Mouse (Mus musculus) intestine, postnatal 0 days (tissue): ENCODE measurements around the gene Grid2ip. TPM values are rescaled to one million over a fixed set of nuclear protein-coding genes. Genes with fewer than 3 reads are reported as not detected.

Experiments used
- ATAC-seq: fragments of 200-750 bp; cut with Nextera tagmentation; 2 replicates; pipeline ENCODE4 v1.8.0; 2017; ENCODE audit warnings: mild to moderate bottlenecking, moderate TSS enrichment, moderate library complexity
- H3K27ac ChIP-seq: fragments of 300-500 bp; sonication (generic); 2 replicates; pipeline ENCODE4 v1.5.1; 2014; ENCODE audit warnings: mild to moderate bottlenecking, low read depth, low read length, moderate library complexity
- H3K27me3 ChIP-seq: fragments of 300-500 bp; sonication (generic); replicated peaks from 2 replicates; pipeline ENCODE4 v1.6.1; 2014; ENCODE audit warnings: low read length, mixed read lengths; ENCODE audit not compliant: control insufficient read depth, insufficient read depth
- H3K36me3 ChIP-seq: fragments of 300-500 bp; sonication (generic); 2 replicates; pipeline ENCODE4 v1.6.1; 2014; ENCODE audit warnings: mild to moderate bottlenecking, moderate library complexity; ENCODE audit not compliant: control insufficient read depth, insufficient read depth
- H3K4me1 ChIP-seq: fragments of 300-500 bp; sonication (generic); replicated peaks from 2 replicates; pipeline ENCODE4 v1.6.1; 2014; ENCODE audit warnings: antibody characterized with exemption, low read length, mixed read lengths; ENCODE audit not compliant: control insufficient read depth, insufficient read depth
- H3K4me2 ChIP-seq: fragments of 300-500 bp; sonication (generic); replicated peaks from 2 replicates; pipeline ENCODE4 v1.6.1; 2014; ENCODE audit warnings: low read depth, mild to moderate bottlenecking, moderate library complexity
- H3K4me3 ChIP-seq: fragments of 300-500 bp; sonication (generic); 2 replicates; pipeline ENCODE4 v1.5.1; 2014; ENCODE audit warnings: low read depth, low read length
- H3K9ac ChIP-seq: fragments of 300-500 bp; sonication (generic); 2 replicates; pipeline ENCODE4 v1.6.1; 2014; ENCODE audit warnings: mild to moderate bottlenecking, low read depth, low read length
- H3K9me3 ChIP-seq: fragments of 300-500 bp; sonication (generic); 2 replicates; pipeline ENCODE4 v1.6.1; 2016; ENCODE audit warnings: mixed run types; ENCODE audit not compliant: control insufficient read depth
- CTCF ChIP-seq: sonication (generic); IDR thresholded peaks from 2 replicates; pipeline ENCODE4 v1.5.1; 2016; ENCODE audit warnings: low read depth, mild to moderate bottlenecking, control low read depth, antibody characterized with exemption, moderate library complexity
- whole genome bisulfite sequencing: fragments of 180-500 bp; shearing (Covaris S2); extraction: QIAGEN DNeasy Blood & Tissue Kit; methylation state at CpG from one replicate; pipeline ENCODE4 v1.1.7; 2014; 5-methylcytosine and 5-hydroxymethylcytosine counted together
- polyA plus RNA-seq: library from polyadenylated mRNA; unstranded; fragments of >200 nt; fragmentation: Nextera tagmentation; extraction: Ambion mirVana; gene quantifications from 2 replicates; pipeline ENCODE4 v1.2.1, GENCODE M21; 2015

The Grid2ip gene
- polyA plus RNA-seq, 1 experiment from 2014 or later, result 0.10 TPM

DNA sequence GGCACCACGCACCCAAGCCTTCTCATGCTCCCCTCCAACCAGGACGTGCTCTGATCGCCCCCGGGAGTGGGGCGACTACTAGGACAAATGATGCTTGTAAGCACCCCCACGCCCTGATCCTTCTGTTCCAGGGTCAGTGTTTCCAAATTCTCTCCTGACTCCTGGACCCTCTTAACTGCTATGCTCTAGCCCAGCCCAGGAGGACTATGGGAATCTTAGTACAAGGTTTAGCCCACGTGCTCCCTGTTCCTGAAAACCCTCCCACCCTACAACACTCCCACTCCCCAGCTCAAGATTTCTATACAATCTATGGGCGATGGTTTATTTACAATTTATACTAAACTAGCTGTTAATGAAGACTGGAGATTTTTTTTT, 41.6 kb upstream of the Grid2ip start:
- WGBS, result 15% methylated on average over 8 of the region's 8 CpGs
- Histone ChIP-seq H3K4me1 (no peaks in the 10 kb centered on the region), H3K9me3 (no peaks in the 10 kb centered on the region), H3K27ac (no peak overlapping the region), H3K4me3 (peak overlapping the region; percentile 83), H3K36me3 (peaks cover 60% of the 10 kb centered on the region), H3K27me3 (no peaks in the 10 kb centered on the region), H3K4me2 (peak overlapping the region; percentile 94), H3K9ac (peak overlapping the region; percentile 95; the same call in 1 of the 2 replicates)
- 0 out of 2 replicates have a peak, but pooled peaks have one; percentile 1 for ATAC-seq
- no peak for TF ChIP-seq CTCF

DNA sequence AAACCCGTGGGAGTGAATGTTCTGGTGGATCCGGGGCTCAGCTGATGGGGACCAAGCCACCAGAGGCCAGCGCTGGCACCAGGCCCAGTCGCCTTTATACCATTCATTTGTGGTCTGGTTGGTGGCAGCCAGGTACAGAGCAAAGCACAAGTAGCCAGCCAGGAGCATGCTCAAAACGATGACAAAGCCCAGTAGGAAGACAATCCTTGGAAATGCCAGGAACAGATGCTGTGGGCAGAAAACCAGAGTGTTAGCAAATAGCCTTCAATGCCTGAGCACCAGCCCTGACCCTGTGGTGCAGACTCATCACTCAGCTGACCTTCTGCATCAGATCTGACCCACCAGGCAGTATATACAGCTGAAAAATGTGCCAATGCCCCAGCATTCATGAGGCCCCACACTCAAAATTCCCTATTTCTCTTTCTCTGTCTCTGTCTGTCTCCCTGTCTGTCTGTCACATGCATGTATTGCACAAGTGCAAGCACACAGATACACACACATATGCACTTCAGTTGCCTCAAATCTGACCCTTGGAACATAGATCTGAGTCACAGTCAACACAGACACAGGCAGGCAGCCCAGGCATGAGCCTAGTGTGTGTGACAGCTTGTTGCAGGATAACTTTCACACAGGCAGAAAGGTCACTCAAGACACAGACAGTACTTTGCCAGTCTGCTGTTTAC, 40.4 kb upstream of the Grid2ip start:
- no peaks in the 10 kb centered on the region for H3K27me3 ChIP-seq
- H3K36me3 ChIP-seq, result peaks cover 61% of the 10 kb centered on the region
- H3K4me1 ChIP-seq, result no peaks in the 10 kb centered on the region
- no peak for TF ChIP-seq CTCF
- H3K4me2 ChIP-seq, result no peak overlapping the region
- ATAC-seq, result no peak
- no peak overlapping the region for H3K4me3 ChIP-seq
- WGBS, result 86% methylated on average over 5 of the region's 5 CpGs
- H3K9me3 ChIP-seq, result no peaks in the 10 kb centered on the region
- H3K27ac ChIP-seq, result no peak overlapping the region
- H3K9ac ChIP-seq, result no peak overlapping the region

DNA sequence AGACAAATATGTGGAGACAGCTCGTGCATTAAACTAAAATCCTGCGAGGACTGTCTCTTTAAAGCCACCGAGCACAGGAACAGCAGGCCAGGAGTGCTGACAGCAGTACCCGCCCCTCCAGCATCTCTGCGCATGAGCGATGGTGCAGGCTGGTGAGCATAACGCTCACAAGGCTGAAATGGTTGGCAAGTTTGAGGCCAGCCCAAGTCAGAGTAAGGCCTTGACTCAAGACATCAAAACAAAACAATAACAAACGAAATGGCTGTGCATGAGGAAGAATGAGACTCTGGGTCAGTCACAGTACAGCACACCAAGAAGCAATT, 39.9 kb upstream of the Grid2ip start:
- no peak for ATAC-seq
- H3K9me3 ChIP-seq, result no peaks in the 10 kb centered on the region
- H3K4me1 ChIP-seq, result no peaks in the 10 kb centered on the region
- H3K4me3 ChIP-seq, result no peak overlapping the region
- WGBS, result 89% methylated on average over 8 of the region's 8 CpGs
- H3K9ac ChIP-seq, result no peak overlapping the region
- peaks cover 63% of the 10 kb centered on the region for H3K36me3 ChIP-seq
- no peak overlapping the region for H3K4me2 ChIP-seq
- no peak for TF ChIP-seq CTCF
- H3K27ac ChIP-seq, result no peak overlapping the region
- H3K27me3 ChIP-seq, result no peaks in the 10 kb centered on the region

DNA sequence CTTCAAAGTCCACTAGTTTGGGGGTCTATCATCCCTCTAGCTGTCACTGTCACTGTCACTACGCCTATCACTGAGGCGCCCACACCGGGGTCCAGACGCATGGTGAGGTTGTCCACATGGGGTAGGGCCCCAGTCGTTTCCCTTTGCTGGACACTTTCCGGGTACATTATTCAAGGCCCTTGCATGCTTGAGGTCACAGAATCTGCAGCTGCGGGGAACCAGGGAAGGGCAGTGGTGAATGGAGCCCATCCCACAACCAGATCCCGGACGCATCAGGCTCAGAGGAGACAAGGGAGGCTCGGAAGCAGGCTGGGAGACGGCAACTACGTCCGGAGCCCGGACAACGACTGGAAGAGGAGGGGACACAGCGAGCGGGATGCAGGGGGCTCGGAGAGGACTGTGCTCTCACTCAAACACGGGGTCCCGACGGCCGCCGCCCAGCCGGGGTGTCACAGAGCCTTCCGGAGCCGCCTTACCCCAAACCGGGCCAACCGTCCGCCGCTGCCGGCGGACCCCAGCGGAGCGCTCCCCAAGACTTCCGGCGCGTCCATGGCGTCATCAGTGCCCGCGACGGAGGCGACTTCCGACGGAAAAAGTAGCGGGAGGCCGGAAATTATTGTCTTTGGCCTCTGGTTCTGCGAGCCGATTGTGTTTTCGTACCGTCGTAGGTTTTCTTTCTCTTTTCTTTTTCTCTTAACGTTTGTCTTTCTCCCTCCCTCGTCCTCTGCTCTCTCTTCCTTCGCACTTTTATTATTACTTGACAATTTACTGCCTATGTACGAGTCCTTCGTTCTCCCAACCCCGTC, 28.2 kb upstream of the Grid2ip start, which contains the start of gene Zdhhc4:
Gene Zdhhc4 (minus strand): TSS at position 567 of the 806 bp plus-strand sequence.
- peak within 1 kb of the TSS; percentile 94 for H3K4me3 ChIP-seq
- peaks cover 21% of the 10 kb centered on the region for H3K36me3 ChIP-seq
- H3K27ac ChIP-seq, result peak within 1 kb of the TSS; percentile 60
- peak; percentile 67 for ATAC-seq
- H3K27me3 ChIP-seq, result no peaks in the 10 kb centered on the region
- peaks cover 4% of the 10 kb centered on the region for H3K4me1 ChIP-seq
- H3K4me2 ChIP-seq, result peak within 1 kb of the TSS; percentile 91
- peak within 1 kb of the TSS; percentile 87 for H3K9ac ChIP-seq
- H3K9me3 ChIP-seq, result no peaks in the 10 kb centered on the region
- under 1% methylated on average over 57 of the region's 57 CpGs for WGBS
- TF ChIP-seq CTCF, result no peak

DNA sequence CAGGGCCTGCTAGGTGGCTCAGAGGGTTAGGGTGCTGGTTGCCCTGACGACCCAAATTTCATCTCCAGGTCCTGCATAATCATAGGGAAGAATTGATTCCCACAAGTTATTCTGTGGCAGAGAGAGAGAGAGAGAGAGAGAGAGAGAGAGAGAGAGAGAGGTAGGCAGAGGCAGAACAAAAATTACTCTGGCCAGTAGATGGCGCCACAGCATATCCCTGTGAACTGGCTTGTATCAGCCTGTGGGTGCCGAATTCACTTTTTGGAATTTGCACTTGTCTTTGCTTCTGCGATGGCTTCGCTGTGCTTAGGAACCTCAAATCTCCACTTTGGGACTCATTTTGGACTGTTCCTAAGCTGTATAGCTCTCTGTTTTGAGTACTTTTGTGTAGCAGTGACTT, 23.3 kb upstream of the Grid2ip start:
- no peaks in the 10 kb centered on the region for H3K9me3 ChIP-seq
- 0 out of 2 replicates have a peak, but pooled peaks cover 3% of the 10 kb centered on the region for H3K27me3 ChIP-seq
- TF ChIP-seq CTCF, result peak; percentile 89
- no peaks in the 10 kb centered on the region for H3K36me3 ChIP-seq
- no peak overlapping the region for H3K9ac ChIP-seq
- H3K4me1 ChIP-seq, result peaks cover 4% of the 10 kb centered on the region
- H3K4me2 ChIP-seq, result 0 out of 2 replicates have a peak overlapping the region, but pooled peaks have one; percentile 10
- no peak overlapping the region for H3K27ac ChIP-seq
- ATAC-seq, result no peak
- WGBS, result 12% methylated on average over 5 of the region's 5 CpGs
- no peak overlapping the region for H3K4me3 ChIP-seq

DNA sequence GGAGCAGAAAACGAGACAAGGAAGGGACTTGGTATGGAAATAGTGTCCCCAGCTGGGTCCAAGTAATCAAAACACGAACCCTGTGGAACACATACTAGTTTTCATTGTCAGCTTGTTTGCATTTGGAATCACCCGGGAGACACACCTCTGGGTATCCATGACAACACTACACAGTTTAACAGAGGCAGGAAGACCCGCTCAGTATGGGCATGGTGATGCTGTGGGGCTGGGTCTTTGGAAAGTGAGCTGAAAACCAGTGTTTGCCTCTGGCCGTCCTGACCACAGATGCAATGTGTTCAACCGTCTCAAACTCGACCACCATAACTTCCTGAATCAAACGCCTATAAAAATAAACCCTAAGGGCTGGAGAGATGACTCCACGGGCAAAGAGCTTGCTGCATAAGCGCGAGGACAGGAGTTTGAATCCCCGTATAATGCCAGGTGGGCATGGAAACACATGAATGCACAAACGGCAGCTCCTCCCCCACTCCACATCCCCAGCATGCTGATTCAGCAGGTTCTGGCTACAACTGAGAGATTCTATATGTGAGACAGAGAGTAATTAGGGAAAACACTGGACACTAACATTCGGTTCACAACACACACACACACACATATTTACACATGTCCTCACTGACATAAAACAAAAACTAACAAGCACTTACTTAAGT, 22.6 kb upstream of the Grid2ip start:
- 63% methylated on average over 14 of the region's 14 CpGs for WGBS
- ATAC-seq, result no peak

More for the DNA sequence above, 22.6 kb upstream of the Grid2ip start:
- Histone ChIP-seq H3K4me3 (no peak overlapping the region), H3K27me3 (0 out of 2 replicates have a peak, but pooled peaks cover 3% of the 10 kb centered on the region), H3K9ac (no peak overlapping the region), H3K4me2 (0 out of 2 replicates have a peak overlapping the region, but pooled peaks have one; percentile 10), H3K36me3 (no peaks in the 10 kb centered on the region), H3K9me3 (no peaks in the 10 kb centered on the region), H3K27ac (no peak overlapping the region), H3K4me1 (peaks cover 4% of the 10 kb centered on the region)
- TF ChIP-seq CTCF, result no peak
